Mouse (Mus musculus): ENCODE measurements at regions not wholly inside any gene's neighbourhood (a gene's known extent, or its start where the extent isn't known, plus 50 kb on each side); places are given as distances from the start of the nearest gene placed in this dataset.

GRCm38 (mm10) chr16:21277789-21278342 is 73.3 kb downstream of the Ephb3 start:
- TF ChIP-seq POLR2A (IDR thresholded peaks at IDR 0.05; ENCODE audit: low read depth, low read length) (no peak), CTCF (conservative IDR thresholded peaks at IDR 0.05; ENCODE audit: insufficient read depth, insufficient read length, low read depth, low read length) (no peak)
